Mouse (Mus musculus) skeletal muscle tissue, adult 2 months (tissue): ENCODE results near the gene Kremen1.

ENCODE experiments used
- DNase-seq: peaks from one replicate; pipeline ENCODE4 v3.0.0-alpha.2; 2012; ENCODE audit warnings: low read depth, low spot score

Kremen1 gene

DNA sequence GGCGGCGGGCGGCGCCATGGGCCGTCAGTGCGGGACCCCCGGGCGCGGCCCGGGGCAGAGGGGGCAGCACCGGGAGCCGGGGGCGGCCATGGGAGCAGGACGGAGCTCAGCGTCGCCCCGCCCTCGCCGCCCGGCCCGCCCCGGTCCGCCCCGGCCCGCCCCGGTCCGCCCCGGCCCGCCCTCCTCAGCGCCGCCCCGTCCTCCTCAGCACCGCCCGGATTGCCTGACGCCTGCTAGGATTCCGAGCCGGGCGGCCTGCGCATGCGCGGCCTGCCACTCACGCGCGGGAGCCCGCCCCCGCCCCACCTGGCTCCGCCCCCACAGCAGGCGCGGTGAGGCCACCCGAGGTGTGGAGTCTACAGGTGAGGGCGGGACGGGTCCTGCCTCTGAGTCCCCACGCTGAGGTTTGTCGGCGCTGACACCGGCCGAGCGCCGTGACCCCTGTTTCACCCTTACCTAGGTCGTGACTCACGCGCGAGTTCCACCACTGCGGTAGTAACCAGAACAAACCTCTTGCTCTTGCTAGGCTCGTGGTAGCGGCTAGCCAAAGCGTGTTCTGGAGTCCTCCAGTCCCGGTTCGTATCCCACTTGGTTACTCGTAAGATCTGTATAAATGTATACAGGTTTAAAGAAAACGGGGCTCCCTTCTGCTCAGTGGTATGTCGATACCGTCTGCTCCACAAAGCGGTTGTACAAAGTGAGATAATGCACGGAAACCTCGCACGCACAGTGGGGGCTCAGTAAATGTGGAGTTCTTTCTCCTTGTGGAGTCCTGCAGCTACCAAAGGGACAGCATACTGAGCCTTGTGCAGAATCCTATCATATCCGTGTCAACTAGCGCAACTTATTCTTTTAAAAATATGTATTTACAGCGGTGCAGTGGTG lies at the start of gene Kremen1:
Kremen1 (minus strand) TSS at position 51 of the 885 bp plus-strand sequence.
- peak; percentile 93 for DNase-seq

- DNase-seq: no peak
Measured at GRCm38 (mm10) chr11:5307024-5307905, 45.9 kb upstream of the Kremen1 start.

DNA sequence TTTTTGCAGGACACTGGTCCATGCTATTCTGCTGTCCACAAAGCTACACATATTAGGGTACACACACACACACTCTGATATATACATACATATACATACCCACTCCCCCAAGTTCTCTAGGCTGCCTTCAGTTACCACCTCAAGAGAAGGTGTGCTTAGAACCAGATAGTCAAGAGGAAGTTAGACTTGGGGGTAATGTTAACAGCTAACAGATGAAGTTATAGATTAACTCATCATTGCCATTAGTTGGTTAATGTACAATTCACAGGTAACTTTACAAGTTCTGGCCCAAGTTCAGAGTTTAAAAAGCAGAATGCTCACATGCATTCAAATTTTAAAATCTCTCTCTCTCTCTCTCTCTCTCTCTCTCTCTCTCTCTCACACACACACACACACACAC lies 44.7 kb upstream of the Kremen1 start:
- no peak for DNase-seq

DNA sequence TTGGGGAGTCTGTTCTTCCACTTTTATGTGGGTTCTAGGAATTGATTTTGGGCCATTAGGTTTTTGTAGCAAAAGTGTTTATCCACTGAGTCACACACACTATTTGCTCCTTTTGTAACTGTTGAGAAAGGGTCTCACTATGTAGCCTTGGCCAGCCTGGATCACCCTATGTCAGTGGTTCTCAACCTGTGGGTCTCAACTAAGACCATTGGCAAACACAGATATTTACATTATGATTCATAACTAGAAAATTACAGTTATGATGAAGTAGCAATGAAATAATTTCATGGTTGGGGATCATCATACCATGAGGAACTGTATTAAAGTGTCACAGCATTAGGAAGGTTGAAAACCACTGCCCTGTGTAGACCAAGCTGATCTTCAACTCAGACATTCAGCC lies 43.2 kb upstream of the Kremen1 start:
- DNase-seq: no peak

GRCm38 (mm10) chr11:5298007-5298372 lies 36.6 kb upstream of the Kremen1 start:
- no peak for DNase-seq

DNA sequence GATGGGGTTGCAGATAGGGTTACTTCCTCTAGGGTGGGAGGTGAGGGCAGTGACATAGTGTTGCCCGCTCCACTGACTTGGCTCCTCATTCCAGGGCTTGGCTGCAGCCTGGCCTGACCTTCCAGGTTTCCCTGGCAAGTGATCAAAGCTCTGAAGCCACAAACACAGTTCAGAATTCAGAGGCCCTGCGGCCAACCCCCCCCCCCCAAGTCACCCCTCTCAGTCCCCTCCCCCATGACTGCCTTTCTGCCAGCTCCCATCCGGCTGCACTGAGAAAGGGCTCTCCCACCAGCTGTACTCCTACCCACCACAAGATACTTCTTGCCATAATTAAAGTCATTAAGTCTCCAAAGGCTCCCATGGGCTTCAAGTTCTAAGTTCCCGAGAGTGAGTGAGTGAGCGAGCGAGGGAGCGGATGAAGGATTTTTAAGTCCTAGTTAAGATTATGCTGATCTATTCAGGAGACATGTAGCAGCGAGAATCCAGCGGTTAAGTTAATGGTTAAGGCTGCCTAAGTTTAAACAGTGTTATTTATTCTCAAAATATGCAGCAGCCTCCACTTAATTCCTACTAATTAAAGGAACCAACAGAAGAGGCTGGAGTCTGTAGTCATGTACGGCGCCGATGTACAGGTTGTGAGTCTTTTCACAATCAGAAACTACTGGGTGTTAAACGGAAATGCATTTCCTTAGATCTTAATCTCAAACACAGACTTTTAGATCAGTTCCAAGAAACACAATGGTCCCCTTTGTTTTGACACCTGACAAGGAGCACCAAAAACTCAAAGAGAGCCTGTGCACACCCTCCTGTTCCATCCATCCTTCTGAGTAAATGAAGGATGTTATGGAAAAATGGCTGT lies 36.0 kb upstream of the Kremen1 start:
- DNase-seq: peak; percentile 18

DNA sequence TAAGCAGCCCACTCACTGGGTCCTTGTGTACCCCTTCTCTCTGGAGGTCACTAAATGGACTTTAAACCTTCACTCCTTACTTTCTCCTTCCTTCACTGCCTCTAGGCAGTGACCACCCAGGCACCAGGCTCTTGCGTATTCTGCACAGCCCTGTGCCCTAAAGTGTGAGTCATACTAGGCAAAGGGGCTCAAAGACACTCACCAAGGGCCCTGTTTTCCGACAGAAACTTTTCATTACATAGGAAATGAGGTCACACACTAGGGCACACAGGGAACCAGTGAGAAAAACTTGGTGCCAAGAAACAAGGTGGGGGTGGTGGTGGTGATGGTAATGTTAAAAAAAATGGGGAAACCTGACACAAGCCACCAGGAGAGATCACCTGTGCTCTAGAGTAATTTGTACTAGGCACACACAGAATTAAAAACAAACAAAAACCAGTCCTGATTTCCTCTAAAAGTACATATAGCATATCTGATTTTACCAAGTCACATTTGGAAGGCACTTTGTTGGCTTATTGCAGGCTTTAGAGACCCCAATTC lies 35.3 kb upstream of the Kremen1 start:
- DNase-seq: no peak

DNA sequence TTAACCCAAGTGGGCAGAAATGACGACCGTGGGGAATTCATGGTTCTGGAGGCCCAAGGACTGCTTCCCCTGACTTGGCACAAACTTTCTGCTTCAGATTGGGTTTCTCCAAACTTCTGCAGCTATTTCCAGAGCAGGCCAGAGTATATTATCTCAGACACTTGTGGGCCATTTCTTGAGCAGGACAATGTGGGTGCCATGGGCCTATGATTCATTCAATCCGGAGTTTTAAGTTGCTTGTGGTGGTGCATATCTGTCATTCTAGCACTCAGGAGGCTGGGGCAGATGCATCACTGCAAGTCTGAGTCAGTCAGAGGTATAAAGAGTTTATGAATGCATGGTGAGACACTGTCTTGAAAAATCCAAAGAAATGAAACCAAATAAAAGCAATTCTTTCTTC lies 33.4 kb upstream of the Kremen1 start:
- DNase-seq: no peak

DNA sequence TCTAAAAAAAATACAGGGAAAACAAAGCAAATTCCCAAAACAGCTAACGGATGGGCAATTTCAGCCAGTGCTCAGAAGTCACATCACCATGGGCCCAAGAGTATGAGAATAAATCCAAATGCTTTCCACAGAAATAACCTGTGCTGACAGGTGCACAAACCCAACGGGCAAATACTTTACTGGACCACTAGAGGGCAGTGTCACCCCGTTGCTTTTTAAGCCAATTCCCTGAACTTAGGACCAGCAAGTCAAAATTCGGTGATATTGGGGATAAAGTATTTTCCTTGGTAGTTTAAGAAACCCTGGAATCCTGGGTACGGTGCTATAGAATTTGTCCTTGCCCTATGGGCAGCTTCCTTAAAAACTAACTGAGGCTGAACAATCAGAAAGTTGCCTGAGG lies 29.3 kb upstream of the Kremen1 start:
- peak; percentile 63 for DNase-seq

DNA sequence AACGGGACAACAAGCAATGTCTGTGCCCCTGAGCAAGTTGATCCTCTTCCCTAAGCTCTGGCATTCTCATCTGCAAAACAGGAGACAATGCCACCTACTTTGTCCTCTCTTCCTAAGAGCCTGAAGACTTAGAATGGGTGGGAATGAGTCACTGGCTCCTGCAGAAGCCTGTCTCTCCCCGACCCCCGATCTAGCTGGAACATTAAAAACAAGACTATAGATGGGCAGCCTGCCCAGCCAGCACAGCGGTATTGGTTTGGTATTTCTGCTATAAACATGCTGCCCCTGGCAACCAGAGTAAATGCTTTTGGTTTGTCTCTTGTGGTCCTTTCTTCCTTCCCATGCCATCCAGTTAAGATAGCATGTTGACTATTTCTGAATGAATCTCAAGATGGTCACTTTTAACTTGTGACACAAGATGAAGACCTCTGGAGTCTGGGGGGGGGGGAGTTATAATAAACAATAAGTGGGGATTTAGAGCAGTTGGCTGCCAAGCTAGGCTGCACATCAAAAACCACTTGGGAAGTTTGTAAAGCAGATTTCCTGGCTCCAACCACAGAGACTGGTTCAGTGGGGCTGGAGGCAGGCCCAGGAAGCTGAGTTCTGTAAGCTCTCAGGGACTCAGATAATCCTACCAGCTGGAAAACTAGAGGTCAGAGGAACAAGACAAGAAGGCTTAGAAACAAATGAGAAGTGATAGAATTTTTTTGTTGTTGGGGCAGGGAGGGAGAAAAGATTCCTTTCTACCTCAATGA lies 28.6 kb upstream of the Kremen1 start:
- DNase-seq: no peak

GRCm38 (mm10) chr11:5283987-5284386 lies 22.6 kb upstream of the Kremen1 start:
- DNase-seq: no peak

DNA sequence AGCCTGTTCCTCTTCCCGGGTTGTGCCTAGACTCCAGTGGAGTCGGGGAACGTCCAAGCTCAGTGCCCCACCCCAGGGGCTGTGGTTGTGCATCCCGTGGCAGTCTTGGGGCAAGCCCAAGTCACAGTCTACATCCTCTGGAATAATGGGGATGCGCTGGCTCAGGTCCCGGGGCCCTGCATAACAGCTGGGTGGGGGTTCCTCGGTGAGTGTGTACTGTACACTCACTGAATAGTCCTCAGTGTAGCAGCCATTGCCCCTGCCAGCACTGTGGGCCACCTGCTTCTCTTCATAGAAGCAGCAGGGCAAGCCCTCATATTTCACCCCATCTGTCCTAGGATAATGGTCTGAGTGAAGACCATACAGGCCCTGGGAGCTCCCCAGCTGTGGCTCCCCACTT lies 19.6 kb upstream of the Kremen1 start:
- no peak for DNase-seq

DNA sequence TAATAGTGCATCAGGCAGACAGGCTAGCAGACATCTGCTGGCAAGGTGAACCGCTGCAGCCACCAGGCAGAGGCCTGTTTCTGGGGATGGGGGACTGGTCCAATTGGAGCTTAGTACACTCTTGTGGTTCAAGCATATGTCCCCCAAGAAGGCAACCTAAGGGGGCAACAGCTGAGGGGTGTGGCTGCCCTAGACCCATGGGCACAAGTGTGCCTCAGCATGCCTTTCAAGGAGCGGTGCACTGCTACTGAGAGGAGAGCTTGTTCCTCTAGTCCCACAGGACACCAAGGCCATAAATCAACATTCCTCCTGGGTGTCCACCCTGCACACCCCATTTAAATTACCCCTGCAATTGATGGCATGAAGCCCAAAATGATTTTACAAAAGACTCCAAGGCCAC lies 17.1 kb upstream of the Kremen1 start:
- DNase-seq: no peak

- DNase-seq: peak; percentile 84
Measured at GRCm38 (mm10) chr11:5277307-5277971, 16.1 kb upstream of the Kremen1 start.

GRCm38 (mm10) chr11:5275216-5275615 lies 13.9 kb upstream of the Kremen1 start:
- DNase-seq: peak; percentile 75

DNA sequence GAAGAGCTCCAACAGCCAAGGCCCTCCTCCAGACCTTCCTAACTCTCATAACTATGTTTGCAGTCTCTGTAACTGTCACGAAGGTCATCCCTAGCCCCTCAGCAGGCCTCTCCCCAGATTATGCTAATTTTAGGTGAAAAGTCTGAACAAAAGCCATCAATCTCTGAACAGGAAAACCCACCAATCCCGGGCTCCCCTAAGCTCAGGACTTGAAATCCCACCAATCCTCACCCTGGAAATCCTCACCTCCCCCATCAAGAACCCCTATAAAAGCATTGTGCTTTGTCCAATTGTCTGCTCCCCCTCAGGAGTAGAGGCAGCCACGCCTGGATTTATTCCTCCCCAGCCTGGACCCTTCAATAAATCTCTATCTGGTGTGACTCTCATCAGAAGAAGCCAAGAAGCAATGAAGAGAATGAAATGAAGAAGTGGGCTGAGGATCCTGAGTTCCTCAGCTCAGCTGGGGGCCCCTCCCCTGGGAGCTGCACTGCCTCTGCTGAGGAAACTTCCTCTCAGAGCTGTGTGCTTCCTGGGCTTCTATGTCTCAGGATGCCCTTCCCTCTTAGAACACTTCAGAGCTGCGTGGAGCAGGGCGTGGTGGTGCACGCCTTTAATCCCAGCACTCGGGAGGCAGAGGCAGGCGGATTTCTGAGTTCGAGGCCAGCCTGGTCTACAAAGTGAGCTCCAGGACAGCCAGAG lies 11.3 kb upstream of the Kremen1 start:
- no peak for DNase-seq

DNA sequence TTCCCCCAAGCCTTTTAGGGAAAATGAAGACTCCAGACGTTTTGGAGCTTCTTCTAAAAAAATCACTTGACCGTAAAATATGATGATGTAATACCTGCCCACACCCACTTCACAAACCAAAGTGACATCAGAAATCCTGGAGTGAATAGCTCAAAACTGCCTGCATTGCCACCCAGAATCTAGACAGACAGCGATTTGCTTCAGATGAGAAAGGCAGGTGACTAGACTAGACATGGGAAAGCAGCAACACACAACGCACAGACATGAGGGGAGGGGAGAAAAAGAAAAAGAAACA lies 10.7 kb upstream of the Kremen1 start:
- DNase-seq: no peak

DNA sequence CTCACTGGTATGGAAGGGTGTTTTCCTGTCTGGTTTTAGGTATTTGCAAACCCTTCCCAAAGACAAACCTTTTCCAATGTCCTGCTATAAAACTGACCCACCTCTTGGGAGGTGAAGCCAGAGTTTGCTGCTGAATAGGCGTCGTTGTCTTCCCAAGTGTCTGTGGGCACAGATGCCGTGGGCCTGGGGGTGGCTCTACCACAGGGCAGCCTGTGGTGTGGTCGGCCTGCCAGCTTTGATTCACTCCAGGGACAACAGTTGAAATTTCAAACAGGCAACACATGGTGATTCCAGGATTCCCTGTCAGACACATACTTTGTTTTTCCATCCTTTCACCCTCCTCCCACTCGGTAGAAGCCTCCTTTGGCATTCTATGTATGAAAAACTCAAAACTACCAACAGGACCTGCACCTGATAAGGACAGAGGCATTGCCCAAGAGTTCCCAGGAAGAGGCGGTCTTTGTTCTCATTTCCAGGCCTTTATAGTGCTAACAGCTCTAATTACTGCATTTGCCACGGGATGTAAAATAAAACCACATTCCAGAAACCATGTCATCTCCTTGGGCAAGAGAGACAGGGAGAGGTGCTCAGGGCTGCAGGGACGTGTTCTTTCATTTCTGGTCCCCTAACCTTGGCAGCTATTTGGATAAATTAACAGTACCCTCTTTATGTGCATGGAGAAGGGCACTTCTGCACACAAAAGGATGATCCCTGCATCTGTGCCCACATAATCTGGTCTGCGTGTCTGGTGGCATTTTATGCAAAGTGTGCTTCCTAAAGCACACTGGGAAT lies 10.1 kb upstream of the Kremen1 start:
- no peak for DNase-seq
